Mouse (Mus musculus) large intestine, adult 2 months (tissue): ENCODE results near the gene Il24. TPM values are rescaled to one million over a fixed set of nuclear protein-coding genes. Genes with fewer than 3 reads are reported as not detected.

Experiments used
- DNase-seq: peaks from one replicate; pipeline ENCODE4 v3.0.0-alpha.2; 2012; ENCODE audit warnings: low read depth, low spot score
- WGBS: fragments of 180-500 bp; shearing (Covaris S2); methylation state at CpG from one replicate; pipeline ENCODE4 v1.1.7; 2018; 5-methylcytosine and 5-hydroxymethylcytosine counted together
- polyA plus RNA-seq: library from polyadenylated mRNA; depleted of rRNA; stranded (reverse); fragments of >200 nt; gene quantifications from 2 replicates; pipeline ENCODE4 v1.2.3, GENCODE M21; 2012; rRNA removed

Il24 gene
- polyA plus RNA-seq, 1 experiment, result not detected

DNA sequence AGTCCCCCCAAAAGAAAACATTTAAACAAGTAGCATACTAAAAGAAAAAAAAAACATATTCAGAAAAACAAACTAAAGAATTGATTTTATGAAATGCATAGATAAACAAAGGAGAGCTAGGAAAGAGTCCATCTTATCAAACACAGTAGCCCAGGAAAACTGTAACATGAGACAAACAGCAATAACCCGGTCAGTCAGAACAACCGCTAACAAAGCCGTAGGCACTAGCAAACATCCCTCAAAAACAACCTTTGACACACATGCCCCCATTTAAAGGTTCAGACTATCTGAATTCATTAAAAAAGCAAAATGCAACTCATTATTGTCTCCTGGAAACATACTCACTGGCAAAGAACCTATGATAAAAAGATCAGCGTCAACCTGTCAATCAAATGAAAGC is 29.8 kb downstream of the Il24 start:
- DNase-seq, result no peak
- WGBS, result 56% methylated on average over 4 of the region's 4 CpGs

DNA sequence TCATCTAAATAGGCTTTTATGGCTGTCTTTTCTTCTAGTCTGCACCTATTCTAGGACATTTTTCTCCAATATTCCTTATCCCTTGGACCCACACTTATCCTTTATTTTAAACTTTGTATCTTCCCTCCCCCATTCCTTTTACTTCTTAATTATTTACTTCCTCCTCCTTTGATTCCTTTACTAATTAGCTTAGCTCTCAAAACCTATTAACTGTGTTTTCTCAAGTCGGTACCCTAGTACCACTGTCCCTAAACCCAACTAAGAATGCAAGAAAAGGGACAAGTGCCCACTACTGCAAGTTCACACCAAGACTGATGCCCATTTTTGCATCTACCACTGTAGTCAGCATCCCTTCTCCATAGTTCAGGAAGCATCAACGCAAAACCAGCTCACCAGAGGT is 31.5 kb downstream of the Il24 start:
- WGBS, result 92% methylated on average over 2 of the region's 2 CpGs
- DNase-seq, result no peak

DNA sequence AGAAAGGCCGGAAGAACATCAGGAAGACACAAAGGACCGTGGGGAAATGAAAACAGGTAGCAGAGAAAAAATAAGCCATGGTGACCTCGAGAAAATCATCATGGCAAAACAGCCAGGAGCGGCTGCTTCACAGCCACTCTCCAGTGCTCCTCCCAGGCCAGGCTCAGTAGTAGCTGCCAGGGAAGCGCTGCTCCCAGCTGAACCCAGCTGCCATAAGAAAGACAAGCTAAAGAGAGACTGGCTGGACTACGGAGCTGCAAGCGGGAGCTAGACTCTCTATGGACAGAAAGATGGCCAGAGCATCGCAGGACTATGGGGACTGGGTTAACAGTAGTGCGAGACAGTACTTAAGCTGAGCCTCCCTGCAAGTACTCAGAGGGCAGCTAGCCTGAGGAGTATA is 32.4 kb downstream of the Il24 start:
- no peak for DNase-seq
- 72% methylated on average over 9 of the region's 9 CpGs for WGBS

DNA sequence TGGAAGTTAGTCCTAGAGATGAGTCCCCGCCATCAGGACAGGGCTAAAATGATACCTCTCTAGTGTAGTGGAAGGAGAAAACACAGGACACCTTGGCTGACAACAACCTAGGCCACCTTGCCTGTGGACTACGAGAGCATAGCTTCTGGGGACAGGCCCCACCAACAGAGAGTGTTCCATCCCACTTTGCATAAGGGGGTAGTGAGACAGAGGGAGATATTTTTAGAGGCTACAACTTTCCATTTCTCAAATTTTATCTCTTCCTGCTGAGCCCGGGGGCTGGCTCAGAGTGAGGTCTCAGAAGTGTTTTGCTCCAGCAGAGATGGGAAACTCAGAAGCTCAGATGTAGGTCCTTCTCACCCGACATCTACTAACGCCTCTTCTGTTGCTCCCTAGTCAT is 36.8 kb downstream of the Il24 start:
- whole genome bisulfite sequencing, result 83% methylated on average over 5 of the region's 5 CpGs
- DNase-seq, result no peak

DNA sequence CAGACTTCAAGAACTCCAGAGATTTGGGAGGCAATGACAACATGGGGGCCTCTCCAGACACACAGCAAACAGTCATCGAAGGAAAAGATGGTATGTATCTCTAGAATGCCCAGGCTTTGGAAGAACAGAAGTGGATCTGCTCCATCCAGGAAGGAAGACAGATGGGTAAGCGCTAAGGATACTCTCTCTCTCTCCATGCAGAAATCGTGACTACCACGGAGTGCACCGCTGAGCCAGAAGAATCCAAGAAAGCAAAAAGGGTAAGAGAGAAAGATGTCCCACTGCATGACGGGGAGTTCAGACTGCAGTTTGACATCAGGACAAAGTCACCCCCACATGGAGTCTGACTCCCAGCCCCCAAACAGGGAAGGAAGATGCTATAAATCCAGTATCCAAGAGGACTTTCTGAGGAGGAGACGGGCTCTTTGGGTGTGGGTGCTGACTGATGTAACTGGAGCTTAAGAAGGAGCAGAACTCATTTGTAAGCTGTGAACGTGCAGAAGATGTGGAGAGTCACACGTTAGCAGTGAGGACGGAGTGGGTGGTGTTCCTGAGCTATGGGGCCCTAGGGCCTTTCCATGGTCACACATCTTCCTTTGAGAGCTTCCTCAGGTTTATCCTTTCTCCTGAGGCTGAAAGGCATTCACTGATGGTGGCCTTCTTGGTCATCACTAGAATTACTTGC is 37.6 kb downstream of the Il24 start:
- no peak for DNase-seq
- 89% methylated on average over 10 of the region's 10 CpGs for WGBS

DNA sequence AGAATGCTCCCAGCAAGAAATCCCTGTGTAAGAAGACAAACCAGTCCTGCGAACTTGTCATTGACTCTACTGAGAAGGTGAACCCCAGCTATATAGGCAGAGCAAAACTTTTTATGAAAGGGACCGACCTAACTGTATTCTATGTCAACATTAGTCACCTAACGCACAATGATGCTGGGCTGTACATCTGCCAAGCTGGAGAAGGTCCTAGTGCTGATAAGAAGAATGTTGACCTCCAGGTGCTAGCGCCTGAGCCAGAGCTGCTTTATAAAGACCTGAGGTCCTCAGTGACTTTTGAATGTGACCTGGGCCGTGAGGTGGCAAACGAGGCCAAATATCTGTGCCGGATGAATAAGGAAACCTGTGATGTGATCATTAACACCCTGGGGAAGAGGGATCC is 42.7 kb downstream of the Il24 start:
- 42% methylated on average over 7 of the region's 7 CpGs for WGBS
- no peak for DNase-seq

DNA sequence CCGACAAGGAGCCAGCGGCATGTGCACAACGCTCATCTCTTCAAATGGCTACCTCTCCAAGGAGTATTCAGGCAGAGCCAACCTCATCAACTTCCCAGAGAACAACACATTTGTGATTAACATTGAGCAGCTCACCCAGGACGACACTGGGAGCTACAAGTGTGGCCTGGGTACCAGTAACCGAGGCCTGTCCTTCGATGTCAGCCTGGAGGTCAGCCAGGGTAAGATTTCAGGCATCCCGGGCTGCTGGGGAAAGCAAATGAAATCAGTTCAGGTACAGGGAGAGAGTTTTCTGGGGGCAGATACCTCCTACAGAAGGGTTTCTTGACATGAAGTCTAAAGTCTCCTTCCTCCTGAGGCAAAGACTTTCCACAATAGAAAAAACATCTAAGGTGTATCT is 45.6 kb downstream of the Il24 start:
- DNase-seq, result no peak
- WGBS, result 43% methylated on average over 7 of the region's 7 CpGs

DNA sequence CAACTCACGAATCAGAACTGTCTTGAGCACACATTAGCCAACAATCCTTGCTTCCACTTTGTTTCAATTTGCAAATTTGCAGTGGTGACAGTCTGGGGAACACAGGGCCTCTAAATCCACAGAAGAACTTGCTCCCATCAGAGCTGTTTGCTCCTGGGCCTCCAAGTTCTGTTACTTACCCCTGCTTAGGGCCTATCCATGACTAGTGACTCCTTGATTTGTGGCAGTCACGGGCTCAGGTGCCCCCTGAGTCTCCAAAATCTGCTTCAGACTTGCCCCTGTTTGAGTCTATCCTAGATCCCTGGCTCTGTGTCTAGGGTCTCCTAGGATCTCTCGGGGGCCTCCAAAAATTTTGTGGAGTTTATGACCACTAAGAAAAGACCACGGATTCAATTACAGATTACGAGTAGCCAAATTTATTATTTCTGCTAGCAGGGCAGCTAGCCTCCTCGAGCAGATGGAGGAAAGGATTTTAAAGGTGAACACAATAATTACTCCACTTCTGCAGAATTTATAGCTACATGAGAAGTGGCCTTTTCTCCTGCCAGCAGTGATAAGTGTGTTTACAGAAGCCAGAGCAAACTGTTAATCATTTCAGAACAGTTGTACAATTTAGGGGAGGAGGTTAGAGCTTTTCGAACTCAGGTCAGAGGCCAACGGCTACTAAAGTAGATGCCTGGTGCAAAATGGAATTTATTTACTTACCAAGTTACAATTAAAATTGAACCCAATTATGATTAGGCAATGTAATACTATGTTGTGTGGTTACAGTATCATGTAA is 46.5 kb downstream of the Il24 start:
- no peak for DNase-seq
- WGBS, result 10% methylated on average over 8 of the region's 8 CpGs

DNA sequence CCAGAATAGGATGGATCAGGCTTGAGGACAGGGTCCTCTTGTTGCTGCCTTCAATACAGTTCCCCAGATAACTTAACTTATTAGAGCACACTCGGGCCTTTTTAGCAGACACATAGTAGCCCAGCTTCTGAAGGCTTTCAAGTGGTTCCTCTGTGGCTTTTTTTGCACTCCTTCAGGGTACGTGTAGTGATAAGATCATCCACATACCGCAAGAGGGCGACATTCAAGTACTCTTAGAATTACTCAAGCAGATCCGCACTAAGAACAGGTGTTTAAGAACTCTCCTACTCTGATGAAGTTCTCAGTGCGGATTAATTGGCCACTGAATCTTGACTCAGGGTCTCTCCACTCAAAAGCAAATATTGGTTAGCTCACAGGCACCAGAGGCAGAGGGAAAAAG is 49.0 kb downstream of the Il24 start:
- DNase-seq, result no peak
- WGBS, result 32% methylated on average over 6 of the region's 6 CpGs

DNA sequence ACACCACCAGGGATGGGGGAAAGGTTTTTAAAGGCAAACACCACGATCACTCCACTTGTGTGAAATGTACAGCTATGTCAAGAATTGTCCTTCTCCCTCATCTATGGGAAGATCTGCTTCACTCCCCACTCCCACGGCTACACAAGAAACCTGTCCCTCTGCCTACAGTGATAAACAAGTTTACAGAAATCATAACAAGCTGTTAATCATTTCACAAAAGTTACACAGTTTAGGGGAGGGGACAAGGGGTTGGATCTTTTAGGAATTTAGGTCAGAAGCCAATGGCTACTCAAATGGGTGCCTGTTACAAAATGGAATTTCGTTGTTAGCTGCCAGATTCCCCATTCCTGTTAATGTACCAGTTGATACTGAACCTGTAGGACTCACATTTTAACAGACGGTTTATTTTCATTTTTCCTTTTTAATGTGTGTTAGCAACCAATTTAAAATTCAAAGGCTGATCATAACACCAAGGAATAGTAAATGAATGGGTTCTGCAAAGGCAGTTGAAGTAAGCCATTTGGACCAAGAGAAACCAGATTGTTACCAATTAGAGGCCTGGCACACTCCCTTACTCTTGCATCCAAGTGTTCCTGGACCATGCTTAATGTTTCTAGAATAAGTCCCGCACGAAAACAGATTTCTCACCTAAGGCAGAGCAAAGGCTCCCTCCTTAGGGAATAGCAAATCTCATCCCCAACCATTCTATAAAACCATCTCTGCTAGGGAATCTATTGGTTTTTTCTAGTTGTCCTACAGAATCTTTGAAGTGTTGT is 51.9 kb downstream of the Il24 start:
- WGBS, result 45% methylated on average over 6 of the region's 6 CpGs
- no peak for DNase-seq

DNA sequence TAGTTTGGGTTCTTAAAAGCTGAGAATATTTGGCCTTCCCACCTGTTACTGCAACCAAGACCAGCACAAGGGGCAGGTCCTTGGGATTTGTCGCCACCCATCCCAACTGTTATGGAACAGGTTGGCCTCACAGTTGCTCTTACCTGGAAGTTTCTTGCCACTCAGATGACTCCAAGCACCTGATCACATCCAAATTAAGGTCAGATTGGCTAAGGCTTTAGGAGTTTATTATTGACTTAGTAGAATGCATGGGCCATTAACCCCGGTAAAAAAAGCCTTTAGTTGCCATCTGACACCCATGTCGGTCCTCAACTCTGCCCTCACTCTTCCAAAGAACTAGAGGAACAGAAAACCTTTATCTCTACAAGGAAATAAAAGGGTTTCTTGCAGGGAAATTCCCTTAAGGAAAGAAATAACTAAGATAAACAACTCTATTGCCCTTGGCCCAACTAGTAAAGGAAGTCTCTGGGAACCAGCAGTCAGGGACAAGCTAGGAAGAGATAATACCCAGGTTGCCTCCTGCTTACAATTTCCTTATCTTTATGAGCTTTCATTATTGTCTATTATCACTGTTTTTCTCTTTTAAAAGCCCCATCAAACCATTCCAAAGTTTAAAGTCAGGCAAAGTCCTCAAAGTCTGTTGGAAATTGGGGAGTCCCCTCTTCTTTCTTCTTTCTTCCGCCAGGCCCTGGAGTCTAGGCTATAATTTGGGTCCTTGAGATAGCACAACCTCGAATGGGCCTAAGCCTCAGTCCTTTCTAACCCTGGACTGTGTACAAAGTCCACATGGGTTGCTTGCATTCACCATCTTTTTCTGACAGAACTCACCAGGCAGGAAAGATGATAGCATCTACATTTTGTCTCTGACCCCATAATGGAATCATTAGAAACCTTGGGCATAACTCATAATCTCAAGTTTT is 54.8 kb downstream of the Il24 start:
- peak; percentile 89 for DNase-seq
- WGBS, result 28% methylated on average over 5 of the region's 5 CpGs

Other genes with a start within 250 kb of the Il24 start
- gene C4bp, start 225.8 kb downstream of the Il24 start, polyA plus RNA-seq, result 2.5 and 3.6 TPM in 2 replicates
- not detected in 2 replicates for gene Gm29427, start 171.7 kb downstream of the Il24 start, polyA plus RNA-seq
- gene Yod1, start 170.1 kb downstream of the Il24 start, polyA plus RNA-seq, result 1.1 and 2.7 TPM in 2 replicates
- gene Pfkfb2, start 158.2 kb downstream of the Il24 start, polyA plus RNA-seq, result 6.6 and 14.1 TPM in 2 replicates
- gene AA986860, start 155.5 kb downstream of the Il24 start, polyA plus RNA-seq, result 40.8 and 74.5 TPM in 2 replicates
- 1.7 and 2.3 TPM in 2 replicates for gene Fcamr, start 86.6 kb downstream of the Il24 start, polyA plus RNA-seq
- 748 and 1,411 TPM in 2 replicates for gene Pigr, start 60.8 kb downstream of the Il24 start, polyA plus RNA-seq
- 9.5 and 20.8 TPM in 2 replicates for gene Fcmr, start 21.8 kb downstream of the Il24 start, polyA plus RNA-seq
- gene Il20, start 24.0 kb upstream of the Il24 start, polyA plus RNA-seq, result not detected in 2 replicates
- not detected in 2 replicates for gene Il19, start 52.7 kb upstream of the Il24 start, polyA plus RNA-seq
- gene Il10, start 132.4 kb upstream of the Il24 start, polyA plus RNA-seq, result 0.14 and 0.22 TPM in 2 replicates
- gene Mapkapk2, start 210.4 kb upstream of the Il24 start, polyA plus RNA-seq, result 61.9 and 66.6 TPM in 2 replicates